Mouse (Mus musculus): ENCODE data around the gene Wdfy3.

DNA sequence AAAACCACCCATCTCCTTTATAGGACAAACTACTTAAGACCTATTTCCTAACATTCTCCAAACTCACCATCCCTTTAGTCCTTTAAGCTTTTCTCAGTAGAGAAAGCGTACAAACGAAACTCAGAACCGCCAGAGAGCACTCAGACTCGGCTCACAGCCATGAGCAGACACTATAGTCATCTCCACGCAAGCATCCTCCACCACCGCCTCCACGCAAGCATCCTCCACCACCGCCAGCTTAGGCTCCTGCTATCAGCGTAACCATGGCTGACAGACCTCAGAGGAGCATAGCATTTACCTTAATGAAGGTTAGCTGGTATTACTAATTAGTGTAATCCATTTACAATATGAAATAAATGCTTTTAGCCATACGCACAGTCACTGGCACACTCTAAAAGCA, 81.2 kb downstream of the Wdfy3 start:
- no peak for TF ChIP-seq POLR2A (IDR thresholded peaks at IDR 0.05; ENCODE audit: insufficient read depth, low read depth, low read length)
- TF ChIP-seq CTCF (IDR thresholded peaks at IDR 0.05; ENCODE audit: insufficient read depth, low read depth, low read length), result no peak

Data from olfactory bulb, adult 2 months (tissue).